Mouse (Mus musculus) MEL (cell line): ENCODE results near the gene Gm266. TPM values are rescaled to one million over a fixed set of nuclear protein-coding genes. Genes with fewer than 3 reads are reported as not detected.

Experiments
- DNase-seq: peaks from one replicate; pipeline ENCODE4 v3.0.0; 2011; ENCODE audit warnings: low read depth, low spot score
- H3K27ac ChIP-seq: 2 replicates; pipeline ENCODE4 v1.5.1; 2012; ENCODE audit warnings: low read depth, mild to moderate bottlenecking, control low read depth, low read length, moderate library complexity; ENCODE audit not compliant: control insufficient read depth
- H3K27me3 ChIP-seq, 2 experiments: fragments of 150-350 bp in 1 of 2; sonication (generic) in 1 of 2; 2 replicates each; pipeline ENCODE4 v1.6.1; 2012; ENCODE audit warnings: low read length in 2 of 2, mild to moderate bottlenecking in 2 of 2, improper control_type of control experiment in 1 of 2, moderate library complexity in 1 of 2; ENCODE audit not compliant: insufficient read depth in 2 of 2, control insufficient read depth in 1 of 2
- H3K36me3 ChIP-seq, 2 experiments: 2 replicates each; pipeline ENCODE4 v1.6.1; 2012 to 2014; ENCODE audit warnings: low read length in 2 of 2, improper control_type of control experiment in 1 of 2, inconsistent platforms in 1 of 2, mild to moderate bottlenecking in 1 of 2; ENCODE audit not compliant: insufficient read depth in 2 of 2, control insufficient read depth in 1 of 2
- H3K4me1 ChIP-seq, 2 experiments: fragments of 150-350 bp in 1 of 2; sonication (generic) in 1 of 2; 2 replicates each; pipeline ENCODE4 v1.6.1; 2012; ENCODE audit warnings: low read length in 2 of 2, improper control_type of control experiment in 1 of 2, mild to moderate bottlenecking in 1 of 2; ENCODE audit not compliant: insufficient read depth in 2 of 2, control insufficient read depth in 1 of 2
- H3K4me3 ChIP-seq, 2 experiments: fragments of 150-350 bp in 1 of 2; sonication (generic) in 1 of 2; 2 replicates each; pipeline ENCODE4 v1.5.1; 2012; ENCODE audit warnings: low read depth in 2 of 2, low read length in 2 of 2, mild to moderate bottlenecking in 2 of 2, moderate library complexity in 2 of 2, control low read depth in 1 of 2, improper control_type of control experiment in 1 of 2; ENCODE audit not compliant: control insufficient read depth in 1 of 2, insufficient read depth in 1 of 2
- H3K79me2 ChIP-seq: 2 replicates; pipeline ENCODE4 v1.6.1; 2012; ENCODE audit warnings: mild to moderate bottlenecking, low read length, moderate library complexity; ENCODE audit not compliant: control insufficient read depth, poor library complexity, insufficient read depth
- H3K9ac ChIP-seq: 2 replicates; pipeline ENCODE4 v1.6.1; 2012; ENCODE audit warnings: low read depth, mild to moderate bottlenecking, control low read depth, low read length, moderate library complexity; ENCODE audit not compliant: control insufficient read depth, poor library complexity, severe bottlenecking
- H3K9me3 ChIP-seq: fragments of 150-350 bp; sonication (generic); replicated peaks from 2 replicates; pipeline ENCODE4 v1.6.1; 2012; ENCODE audit warnings: mild to moderate bottlenecking, low read length, improper control_type of control experiment, moderate library complexity; ENCODE audit not compliant: insufficient read depth
- CHD1 ChIP-seq: IDR thresholded peaks from 2 replicates; pipeline ENCODE4 v1.6.1; 2012; ENCODE audit warnings: low read depth, mild to moderate bottlenecking, inconsistent platforms, low read length, improper control_type of control experiment
- CHD2 ChIP-seq: IDR thresholded peaks from 2 replicates; pipeline ENCODE4 v1.6.1; 2011; ENCODE audit warnings: low read length, improper control_type of control experiment
- ELF1 ChIP-seq: IDR thresholded peaks from 2 replicates; pipeline ENCODE4 v1.6.1; 2014; ENCODE audit warnings: low read depth, mild to moderate bottlenecking, inconsistent platforms, low read length, improper control_type of control experiment, moderate library complexity
- HCFC1 ChIP-seq: IDR thresholded peaks from 2 replicates; pipeline ENCODE4 v1.6.1; 2012; ENCODE audit warnings: low read depth, mild to moderate bottlenecking, inconsistent platforms, low read length, improper control_type of control experiment, moderate library complexity
- MAFK ChIP-seq: IDR thresholded peaks from 2 replicates; pipeline ENCODE4 v1.6.1; 2011; ENCODE audit warnings: low read depth, mild to moderate bottlenecking, low read length, improper control_type of control experiment, borderline replicate concordance
- MAX ChIP-seq: IDR thresholded peaks from 2 replicates; pipeline ENCODE4 v1.6.1; 2011; ENCODE audit warnings: low read length, improper control_type of control experiment
- MAZ ChIP-seq: IDR thresholded peaks from 2 replicates; pipeline ENCODE4 v1.6.1; 2012; ENCODE audit warnings: low read depth, mild to moderate bottlenecking, inconsistent platforms, low read length, improper control_type of control experiment
- MEF2A ChIP-seq: IDR thresholded peaks from 2 replicates; pipeline ENCODE4 v1.6.1; 2014; ENCODE audit warnings: low read depth, mild to moderate bottlenecking, inconsistent platforms, low read length, improper control_type of control experiment; ENCODE audit not compliant: poor library complexity, insufficient replicate concordance, severe bottlenecking; ENCODE audit errors: extremely low read depth
- MXI1 ChIP-seq: IDR thresholded peaks from 2 replicates; pipeline ENCODE4 v1.6.1; 2011; ENCODE audit warnings: mild to moderate bottlenecking, low read depth, low read length, improper control_type of control experiment
- MYB ChIP-seq: IDR thresholded peaks from 2 replicates; pipeline ENCODE4 v1.6.1; 2011; ENCODE audit warnings: mild to moderate bottlenecking, low read depth, low read length, improper control_type of control experiment
- MYC ChIP-seq: IDR thresholded peaks from 2 replicates; pipeline ENCODE4 v1.6.1; 2011; ENCODE audit warnings: low read depth, mild to moderate bottlenecking, low read length, improper control_type of control experiment, moderate library complexity
- NELFE ChIP-seq: IDR thresholded peaks from 2 replicates; pipeline ENCODE4 v1.6.1; 2011; ENCODE audit warnings: low read depth, low read length, improper control_type of control experiment
- POLR2A ChIP-seq, 2 experiments: IDR thresholded peaks; 2 replicates each; pipeline ENCODE4 v1.6.1; 2011 to 2012; ENCODE audit warnings: low read length in 2 of 2, mild to moderate bottlenecking in 2 of 2, control low read depth in 1 of 2, improper control_type of control experiment in 1 of 2, low read depth in 1 of 2, moderate library complexity in 1 of 2; ENCODE audit not compliant: control insufficient read depth in 1 of 2, insufficient read depth in 1 of 2, poor library complexity in 1 of 2
- POLR2AphosphoS2 ChIP-seq: IDR thresholded peaks from 2 replicates; pipeline ENCODE4 v1.6.1; 2011; ENCODE audit warnings: low read length, improper control_type of control experiment
- POLR2AphosphoS5 ChIP-seq: IDR thresholded peaks from 2 replicates; pipeline ENCODE4 v1.6.1; 2012; ENCODE audit warnings: low read depth, borderline replicate concordance, mild to moderate bottlenecking, inconsistent platforms, low read length, moderate library complexity, mixed read lengths
- RAD21 ChIP-seq: IDR thresholded peaks from 2 replicates; pipeline ENCODE4 v1.6.1; 2011; ENCODE audit warnings: mild to moderate bottlenecking, low read depth, low read length, improper control_type of control experiment
- SIN3A ChIP-seq: IDR thresholded peaks from 2 replicates; pipeline ENCODE4 v1.6.1; 2012; ENCODE audit warnings: low read length, improper control_type of control experiment, inconsistent platforms
- TBP ChIP-seq: IDR thresholded peaks from 2 replicates; pipeline ENCODE4 v1.8.0; 2011; ENCODE audit warnings: low read depth, low read length, improper control_type of control experiment
- TCF12 ChIP-seq: IDR thresholded peaks from 2 replicates; pipeline ENCODE4 v1.6.1; 2014; ENCODE audit warnings: low read depth, mild to moderate bottlenecking, inconsistent platforms, low read length, improper control_type of control experiment, moderate library complexity
- USF1 ChIP-seq: IDR thresholded peaks from 2 replicates; pipeline ENCODE4 v1.6.1; 2014; ENCODE audit warnings: low read depth, mild to moderate bottlenecking, inconsistent platforms, low read length, improper control_type of control experiment, moderate library complexity
- USF2 ChIP-seq, 2 experiments: IDR thresholded peaks; 2 replicates each; pipeline ENCODE4 v1.6.1; 2011 to 2012; ENCODE audit warnings: improper control_type of control experiment in 2 of 2, low read length in 2 of 2, borderline replicate concordance in 1 of 2, inconsistent platforms in 1 of 2, low read depth in 1 of 2, mild to moderate bottlenecking in 1 of 2; ENCODE audit not compliant: insufficient read depth in 1 of 2
- ZKSCAN1 ChIP-seq: IDR thresholded peaks from 2 replicates; pipeline ENCODE4 v1.6.1; 2012; ENCODE audit warnings: low read depth, mild to moderate bottlenecking, inconsistent platforms, low read length, improper control_type of control experiment, moderate library complexity
- ZMIZ1 ChIP-seq: IDR thresholded peaks from 2 replicates; pipeline ENCODE4 v1.6.1; 2012; ENCODE audit warnings: low read depth, mild to moderate bottlenecking, inconsistent platforms, low read length, improper control_type of control experiment, moderate library complexity
- polyA plus RNA-seq, 2 experiments: library from polyadenylated mRNA; stranded (reverse) in 1 of 2; unstranded in 1 of 2; fragments of >175 nt in 1 of 2; fragments of >200 nt in 1 of 2; gene quantifications; 2 replicates each; pipeline versions ENCODE4 v1.2.1 to v1.2.4; 2012; ENCODE audit warnings: low replicate concordance in 2 of 2, low read depth in 1 of 2; ENCODE audit not compliant: insufficient read length in 2 of 2, insufficient read depth in 1 of 2, missing spikeins in 1 of 2
- total RNA-seq: library from RNA; depleted of rRNA; stranded (reverse); fragments of 300-350 nt; gene quantifications from 2 replicates; pipeline ENCODE4 v1.2.3, GENCODE M21; 2012

The Gm266 gene
- total and polyA plus RNA-seq, 3 experiments, result not detected

DNA sequence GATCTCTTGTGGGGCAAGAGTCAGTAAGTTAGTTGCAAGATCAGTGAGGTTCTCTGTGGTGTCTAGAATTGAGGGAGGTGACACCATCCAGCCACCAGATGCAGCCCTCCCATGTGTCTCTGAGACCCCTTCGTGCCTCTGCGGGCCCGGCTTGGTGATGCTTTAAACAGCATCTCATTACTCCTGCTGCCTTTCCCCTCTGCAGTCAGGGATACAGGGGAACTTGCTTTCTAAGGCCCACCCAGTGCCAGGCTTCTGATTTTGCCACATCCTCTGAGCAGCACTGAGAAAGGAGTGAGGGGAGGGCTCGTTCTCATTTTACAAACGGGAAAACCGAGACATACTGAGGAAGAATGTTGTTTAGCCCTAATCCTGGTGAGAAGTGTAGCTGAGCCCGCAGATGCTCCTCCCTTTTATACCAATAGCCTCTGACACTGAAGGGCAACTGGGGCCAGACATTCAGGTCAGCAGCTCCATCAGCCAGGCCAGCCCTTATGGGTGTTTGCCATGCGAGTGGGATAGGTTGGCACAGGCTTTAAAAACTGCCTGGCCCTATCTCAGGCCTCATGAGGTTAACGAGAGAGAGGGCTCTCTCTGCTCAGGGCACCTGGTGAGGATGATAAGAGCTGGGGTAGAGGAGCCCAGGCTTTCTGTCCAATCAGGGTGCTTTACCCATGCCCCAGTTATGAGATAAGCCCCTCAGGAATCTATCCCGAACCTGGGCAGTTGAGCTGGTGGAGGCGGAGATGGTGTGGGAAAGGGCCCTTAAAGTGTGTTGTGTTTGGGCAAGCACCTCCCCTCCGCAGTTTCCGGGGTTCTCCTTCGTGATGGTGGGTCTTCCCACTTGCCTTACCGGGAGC, 42.4 kb downstream of the Gm266 start (continued):
- TF ChIP-seq NELFE, result peak; percentile 26; the same call in 1 of the 2 replicates
- no peak for TF ChIP-seq USF1
- TF ChIP-seq MXI1, result no peak; the same call in none of the 2 replicates
- no peak for TF ChIP-seq RAD21
- peak; percentile 90 for TF ChIP-seq MYB
- TF ChIP-seq, all 39 proteins: peak for 22

GRCm38 (mm10) chr12:111442309-111443010, 43.2 kb downstream of the Gm266 start, which contains the start of gene Tnfaip2:
TSS of gene Tnfaip2 (plus strand) at chr12:111442469.
- peak; percentile 91 for TF ChIP-seq TBP
- no peak for TF ChIP-seq USF2 (IDR thresholded peaks at IDR 0.05; ENCODE audit: borderline replicate concordance in 1 of 2, insufficient read depth in 1 of 2, low read depth in 1 of 2, low read length in 2 of 2)
- TF ChIP-seq MXI1, result peak; percentile 72
- no peak for TF ChIP-seq CHD2
- TF ChIP-seq TCF12, result peak; percentile 29; the same call in 1 of the 2 replicates
- peak; percentile 58 to 94 for TF ChIP-seq POLR2A (IDR thresholded peaks at IDR 0.05; ENCODE audit: control insufficient read depth in 1 of 2, insufficient read depth in 1 of 2, low read depth in 1 of 2, low read length in 2 of 2, poor library complexity in 1 of 2)
- no peak for TF ChIP-seq MAFK
- peak; percentile 23; the same call in 1 of the 2 replicates for TF ChIP-seq POLR2AphosphoS5
- peak; percentile 95 for TF ChIP-seq ZMIZ1
- peak; percentile 38; the same call in 1 of the 2 replicates for TF ChIP-seq ELF1
- no peak for TF ChIP-seq ZKSCAN1
- no peak for TF ChIP-seq CHD1
- 0 out of 2 replicates have a peak, but pooled peaks have one; percentile 45 for TF ChIP-seq MYC
- peak; percentile 51; the same call in 1 of the 2 replicates for TF ChIP-seq HCFC1
- peak; percentile 88 for TF ChIP-seq NELFE
- TF ChIP-seq MAX, result peak; percentile 87
- TF ChIP-seq POLR2AphosphoS2, result peak; percentile 81; the same call in 1 of the 2 replicates
- TF ChIP-seq RAD21, result no peak
- peak; percentile 49; the same call in 1 of the 2 replicates for TF ChIP-seq MAZ
- peak; percentile 52 for TF ChIP-seq SIN3A
- TF ChIP-seq MEF2A, result no peak
- no peak for TF ChIP-seq MYB

More at GRCm38 (mm10) chr12:111442309-111443010, 43.2 kb downstream of the Gm266 start, which contains the start of gene Tnfaip2:
- H3K4me3 ChIP-seq, result peak within 1 kb of the TSS; percentile 74 to 94
- H3K4me1 ChIP-seq, result peaks cover 21 to 36% of the 10 kb centered on the region in 2 experiments
- peak; percentile 93 for DNase-seq
- peaks cover 5 to 27% of the 10 kb centered on the region in 2 experiments; a peak in 3 of 4 replicates for H3K36me3 ChIP-seq
- peaks cover 17% of the 10 kb centered on the region for H3K79me2 ChIP-seq
- H3K27me3 ChIP-seq, result no peaks in the 10 kb centered on the region
- H3K27ac ChIP-seq, result peak within 1 kb of the TSS; percentile 86
- H3K9ac ChIP-seq, result peak within 1 kb of the TSS; percentile 76
- H3K9me3 ChIP-seq, result no peaks in the 10 kb centered on the region
